Mouse (Mus musculus) frontal cortex, adult (tissue): ENCODE results near the gene Stxbp1.
A peak's percentile ranks its signal among the peaks of the same experiment; 100 is the strongest.
"Not testable (repeated sequence)": the region's sequence is repeated elsewhere in the genome, so short reads cannot be mapped to it uniquely, and the experiment has no call there.

Experiments used
- ATAC-seq: cut with Nextera tagmentation; 2 replicates; pipeline ENCODE4 v1.9.2; 2017; ENCODE audit warnings: mild to moderate bottlenecking, moderate library complexity, mixed read lengths; ENCODE audit not compliant: low TSS enrichment

Gene Stxbp1

DNA sequence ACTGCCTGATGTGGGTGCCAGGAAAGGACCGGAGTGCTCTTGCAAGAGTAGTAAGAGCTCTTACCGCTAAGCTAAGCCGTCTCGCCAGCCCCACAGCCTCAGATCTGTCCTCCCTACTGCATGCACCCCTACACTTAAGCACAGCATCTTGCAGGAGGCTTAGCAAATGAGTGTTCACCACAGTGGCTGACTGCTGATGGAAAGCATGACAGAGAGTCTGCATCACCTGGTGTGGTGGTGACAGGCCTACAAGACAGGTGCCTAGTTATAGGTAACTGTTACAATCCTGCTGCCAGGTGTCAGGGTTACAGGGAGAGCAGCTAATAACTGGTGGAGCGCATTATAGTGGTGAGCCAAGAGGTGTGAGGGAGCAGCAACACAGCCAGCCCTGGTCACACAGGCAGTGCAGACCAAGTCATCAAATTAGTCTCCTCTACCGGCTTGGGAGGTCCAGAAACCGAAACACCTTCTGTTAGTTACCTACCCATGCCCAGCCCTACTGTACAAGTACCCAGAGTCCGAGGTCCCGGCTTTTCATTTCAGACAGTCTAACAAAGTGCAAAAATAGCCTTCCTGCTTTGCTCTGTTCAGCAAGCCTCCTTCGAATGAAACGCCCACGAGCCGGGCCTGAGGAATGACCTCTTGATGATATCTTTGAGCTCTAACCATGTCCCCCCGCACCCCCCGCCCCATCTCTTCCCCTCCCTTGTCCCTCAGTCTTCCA is 28.1 kb upstream of the Stxbp1 start:
- ATAC-seq, result no peak

GRCm38 (mm10) chr2:32874070-32874469 is 27.0 kb upstream of the Stxbp1 start:
- ATAC-seq, result no peak

GRCm38 (mm10) chr2:32870275-32871100 is 23.4 kb upstream of the Stxbp1 start:
- ATAC-seq, result no peak

DNA sequence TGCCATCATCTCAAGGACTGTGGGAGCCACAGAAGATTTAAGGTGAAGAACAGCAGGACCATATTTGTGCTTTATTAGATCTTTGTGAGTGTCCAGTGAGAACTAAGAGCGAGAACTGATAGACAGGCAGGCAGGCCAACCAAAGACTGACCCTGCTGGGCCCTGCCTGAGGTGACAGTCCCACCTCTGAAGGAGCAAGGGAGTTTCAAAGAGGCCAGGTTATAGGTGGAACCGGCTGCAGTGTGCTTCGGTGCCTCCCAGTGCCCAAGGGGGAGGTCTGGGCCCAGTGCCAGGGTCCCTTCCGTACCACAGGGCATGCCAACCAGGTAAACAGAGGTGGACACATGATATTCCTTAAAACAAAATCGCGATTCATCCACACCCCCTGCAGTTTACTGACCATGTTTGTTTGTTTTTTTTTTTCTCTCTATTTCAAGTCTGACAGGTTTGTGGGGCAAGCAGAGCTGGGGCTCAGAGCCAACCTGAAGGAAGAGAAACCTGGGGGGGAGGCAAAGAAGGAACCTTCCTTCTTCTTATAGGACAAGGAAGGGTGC is 22.8 kb upstream of the Stxbp1 start:
- no peak for ATAC-seq

- ATAC-seq, result no peak; the same call in 1 of the 2 replicates
Observed at GRCm38 (mm10) chr2:32867354-32867753, 20.3 kb upstream of the Stxbp1 start.

- ATAC-seq, result 0 out of 2 replicates have a peak, but pooled peaks have one; percentile 34
Observed at GRCm38 (mm10) chr2:32864755-32865154, 17.7 kb upstream of the Stxbp1 start.

DNA sequence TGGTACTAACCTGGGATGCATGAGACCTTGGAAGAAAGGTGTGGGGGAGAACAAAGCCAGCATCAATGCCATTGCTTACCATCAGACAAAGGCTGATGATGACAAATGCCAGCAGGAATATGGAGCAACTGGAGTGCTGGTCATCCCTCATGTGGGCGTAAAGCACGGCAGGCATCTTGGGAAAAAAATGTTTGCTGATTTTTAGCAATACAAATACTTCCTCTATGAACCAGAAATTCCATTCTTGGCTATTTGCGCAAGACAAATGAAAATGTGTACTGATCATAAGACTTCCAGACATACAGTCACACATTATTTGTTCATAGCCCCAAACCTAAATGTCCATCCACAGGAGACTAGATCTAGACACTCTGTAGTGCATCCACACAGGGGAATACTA is 16.3 kb upstream of the Stxbp1 start:
- no peak for ATAC-seq

GRCm38 (mm10) chr2:32860799-32861198 is 13.8 kb upstream of the Stxbp1 start:
- ATAC-seq, result no peak

GRCm38 (mm10) chr2:32859622-32860012 is 12.6 kb upstream of the Stxbp1 start:
- no peak for ATAC-seq

DNA sequence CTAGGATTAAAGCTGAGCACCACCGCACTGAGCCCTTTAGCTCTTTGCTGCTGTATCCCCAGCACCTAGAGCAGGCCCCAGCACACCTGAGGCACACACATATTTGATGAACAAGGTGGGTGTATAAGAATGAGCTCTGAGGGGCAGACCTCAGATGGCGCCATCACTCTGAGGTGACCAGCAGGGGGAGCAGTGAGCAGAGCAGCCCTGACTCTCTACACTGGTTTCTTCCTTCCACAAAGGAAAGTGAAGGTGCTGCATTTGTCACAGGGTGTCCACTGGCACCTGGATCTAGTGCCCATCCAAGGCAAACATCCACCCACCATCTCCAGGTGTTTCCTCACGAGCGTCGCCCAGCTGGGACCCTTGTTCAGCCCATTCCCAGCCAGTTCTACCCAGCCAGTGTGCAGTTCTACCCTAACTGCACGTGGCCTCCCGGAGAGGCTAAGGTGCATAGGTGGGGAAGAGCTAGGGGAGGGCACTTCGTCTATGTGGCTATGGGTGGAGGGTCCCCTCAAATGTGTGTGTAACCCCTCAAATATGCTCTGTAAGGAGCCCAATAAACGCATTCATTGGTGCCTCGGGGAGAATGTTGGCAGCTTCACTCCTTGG is 12.1 kb upstream of the Stxbp1 start:
- peak; percentile 31; the same call in 1 of the 2 replicates for ATAC-seq

GRCm38 (mm10) chr2:32857584-32857983 is 10.5 kb upstream of the Stxbp1 start:
- ATAC-seq, result peak; percentile 70

DNA sequence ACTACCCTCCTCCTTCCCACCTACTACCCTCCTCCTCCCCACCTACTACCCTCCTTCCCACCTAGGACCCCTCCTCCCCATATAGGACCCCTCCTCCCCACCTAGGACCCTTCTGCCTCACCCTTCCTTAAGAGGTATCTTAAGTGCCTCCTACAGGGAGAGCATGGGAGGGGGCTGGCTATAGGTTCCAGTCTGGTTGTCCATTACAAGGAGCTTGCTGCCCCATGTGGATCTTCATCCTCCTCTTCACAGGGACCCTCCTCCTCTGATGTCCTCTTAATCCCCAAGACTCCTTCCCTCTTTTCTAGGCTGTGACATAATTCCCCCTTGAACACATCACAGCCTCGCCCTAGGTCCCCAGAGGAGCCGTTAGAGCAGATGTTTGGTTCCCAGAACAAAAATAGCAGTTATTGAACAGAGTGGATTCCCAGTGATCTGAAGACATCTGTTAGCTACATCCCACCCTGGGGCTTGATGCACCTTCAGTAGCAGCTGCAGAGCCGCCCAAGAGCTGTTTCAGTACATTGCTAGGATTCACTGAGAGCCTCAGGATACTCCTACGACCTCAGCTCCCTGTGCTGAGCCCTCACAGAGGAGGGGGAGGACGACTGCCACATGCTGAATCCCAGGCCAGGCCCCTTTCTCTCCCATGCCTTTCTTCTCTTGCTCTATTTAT is 8.9 kb upstream of the Stxbp1 start:
- ATAC-seq, result peak; percentile 36; the same call in 1 of the 2 replicates

- ATAC-seq, result no peak
Observed at GRCm38 (mm10) chr2:32855046-32855785, 8.2 kb upstream of the Stxbp1 start.

DNA sequence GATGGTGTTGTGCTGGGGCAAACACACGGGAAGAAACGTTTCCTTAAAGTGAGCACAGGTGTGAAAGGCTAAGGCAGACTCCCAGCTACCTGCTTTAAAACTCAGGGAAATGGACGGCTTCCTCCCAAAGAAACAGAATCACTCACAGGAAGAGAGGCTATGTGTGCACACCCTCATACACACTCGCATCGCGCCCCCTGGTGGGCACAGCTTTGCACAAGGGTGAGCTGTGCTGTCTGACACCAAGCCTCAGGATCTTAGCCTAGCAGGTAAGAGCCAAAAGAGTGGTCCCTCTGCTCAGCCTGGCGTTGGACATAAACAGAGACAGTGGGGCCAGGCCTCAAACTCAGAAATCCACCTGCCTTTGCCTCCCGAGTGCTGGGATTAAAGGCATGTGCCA is 7.2 kb upstream of the Stxbp1 start:
- peak; percentile 55 for ATAC-seq

- ATAC-seq, result not testable (repeated sequence)
Observed at GRCm38 (mm10) chr2:32853716-32854115, 6.7 kb upstream of the Stxbp1 start.

- ATAC-seq, result peak; percentile 64
Observed at GRCm38 (mm10) chr2:32852156-32852555, 5.1 kb upstream of the Stxbp1 start.

DNA sequence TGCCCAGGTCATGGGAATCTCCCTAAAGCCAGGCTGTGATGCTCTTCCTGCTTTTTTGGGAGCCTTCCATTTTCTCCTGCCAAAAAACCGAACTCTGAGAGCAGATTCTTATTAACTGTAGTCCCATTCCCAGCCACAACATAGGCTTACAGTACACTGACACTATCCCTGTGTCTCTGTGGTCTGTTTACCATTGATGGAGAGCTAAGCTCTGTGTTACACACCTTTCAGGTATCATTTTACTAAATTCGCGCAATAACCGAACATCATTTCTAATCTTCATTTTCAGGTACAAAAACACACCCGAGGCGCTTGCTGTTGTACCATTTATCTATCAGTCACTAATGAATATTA is 400 bp upstream of the Stxbp1 start:
- ATAC-seq, result peak; percentile 7; the same call in 1 of the 2 replicates

DNA sequence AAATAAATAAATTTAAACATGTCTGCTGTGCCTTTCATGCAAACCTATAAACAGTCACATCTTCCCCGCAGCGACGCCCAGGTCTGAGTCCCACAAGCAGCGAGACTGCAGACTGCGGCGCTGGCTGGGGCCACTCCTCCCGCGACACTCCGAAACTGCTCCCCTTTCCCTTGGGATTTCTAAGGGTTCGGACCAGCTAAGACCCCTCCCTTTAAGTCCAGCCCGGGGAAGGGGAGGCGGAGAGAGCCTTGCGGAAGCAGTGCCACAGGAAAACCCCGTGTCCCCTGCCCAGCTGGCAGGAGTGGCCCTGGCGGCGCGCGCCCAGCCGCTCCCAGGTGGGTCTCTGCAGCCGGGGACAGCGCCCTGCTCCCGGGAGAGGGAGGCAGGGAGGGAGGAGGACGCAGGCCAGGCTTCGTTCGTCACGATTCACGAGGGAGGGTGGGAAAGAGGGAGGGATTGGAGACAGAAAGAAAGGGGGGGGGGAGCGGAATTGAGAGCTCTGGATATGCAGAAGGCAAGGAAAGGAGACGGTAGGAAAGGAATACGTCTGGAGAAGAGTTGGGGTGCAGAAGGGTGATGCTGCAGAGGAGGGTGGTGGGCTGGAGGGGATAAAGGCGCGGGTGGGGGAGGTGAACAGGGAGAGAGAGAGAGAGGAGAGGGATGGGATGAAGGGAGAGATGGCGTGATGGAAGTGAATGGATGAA is 792 bp downstream of the Stxbp1 start:
- peak; percentile 79 for ATAC-seq

DNA sequence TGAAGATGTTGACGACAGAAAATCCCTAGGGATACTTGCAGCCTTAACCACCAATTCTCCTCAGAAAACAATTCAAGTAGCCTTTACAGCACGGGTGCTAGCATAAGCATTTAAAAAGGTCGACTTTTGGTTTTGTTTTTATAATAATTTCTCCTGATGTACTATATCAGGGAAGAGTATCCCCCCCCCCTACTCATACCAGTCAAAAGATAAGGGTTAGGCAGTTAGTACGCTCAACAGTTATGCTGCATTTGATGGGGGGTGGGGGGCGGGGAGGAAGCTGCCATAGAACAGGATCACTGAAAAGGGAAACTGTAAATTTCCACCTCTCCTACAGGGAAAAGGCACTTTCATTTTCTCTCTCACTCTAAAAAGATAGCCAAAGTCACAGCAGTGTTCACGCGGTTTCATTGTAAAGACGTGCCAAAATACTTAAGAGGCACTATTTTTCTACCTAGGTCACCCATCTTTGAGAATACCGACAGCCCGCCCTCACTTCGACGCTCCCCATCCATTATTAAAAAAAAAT is 1.4 kb downstream of the Stxbp1 start:
- ATAC-seq, result no peak

GRCm38 (mm10) chr2:32842558-32842957 is 4.5 kb downstream of the Stxbp1 start:
- ATAC-seq, result no peak
